Mouse (Mus musculus) left cerebral cortex, adult 2 months (tissue): ENCODE data around the gene Hectd4. TPM values are rescaled to one million over a fixed set of nuclear protein-coding genes. Genes with fewer than 3 reads are reported as not detected.

ENCODE experiments used
- DNase-seq, 2 experiments: peaks; one replicate each; pipeline ENCODE4 v3.0.0; 2021 to 2022; ENCODE audit warnings: low spot score in 2 of 2, mixed read lengths in 1 of 2; ENCODE audit errors: extremely low spot score in 1 of 2
- H3K27ac ChIP-seq: fragments of 200-600 bp; 2 replicates; pipeline ENCODE4 v1.8.1; 2022
- H3K4me3 ChIP-seq: fragments of 200-600 bp; 2 replicates; pipeline ENCODE4 v1.8.1; 2022
- CTCF ChIP-seq: fragments of 200-600 bp; IDR thresholded peaks from 2 replicates; pipeline ENCODE4 v1.8.1; 2022; ENCODE audit warnings: antibody characterized with exemption, mild to moderate bottlenecking, moderate library complexity
- intact Hi-C: fragments of 180-260 bp; cut with DNase I; formaldehyde crosslinking; loops from one replicate; pipeline ENCODE4 v1.15.1; 2025
- total RNA-seq, 2 experiments: library from RNA; stranded (reverse); gene quantifications; 2 replicates each; pipeline ENCODE4 v1.2.3; 2021

The Hectd4 gene
- total RNA-seq, 2 experiments from 2014 or later = 186 to 205 TPM

GRCm38 (mm10) chr5:121242701-121243100, 22.7 kb downstream of the Hectd4 start:
- no peak for DNase-seq
- no peak for TF ChIP-seq CTCF
- intact Hi-C loops = no loop called here
- H3K4me3 ChIP-seq = no peak overlapping the region
- no peak overlapping the region for H3K27ac ChIP-seq

- TF ChIP-seq CTCF = no peak
- no peak overlapping the region for H3K4me3 ChIP-seq
- no peak for DNase-seq
- intact Hi-C loops = no loop called here
- H3K27ac ChIP-seq = no peak overlapping the region
Observed at GRCm38 (mm10) chr5:121243676-121244364, 23.8 kb downstream of the Hectd4 start.

- Histone ChIP-seq H3K4me3 (no peak overlapping the region), H3K27ac (no peak overlapping the region)
- no peak for TF ChIP-seq CTCF
- intact Hi-C loops = no loop called here
- DNase-seq = no peak
Observed at GRCm38 (mm10) chr5:121244365-121244731, 24.3 kb downstream of the Hectd4 start.

- intact Hi-C loops = no loop called here
- no peak for TF ChIP-seq CTCF
- Histone ChIP-seq H3K27ac (no peak overlapping the region), H3K4me3 (no peak overlapping the region)
- no peak for DNase-seq
Observed at GRCm38 (mm10) chr5:121245201-121245600, 25.2 kb downstream of the Hectd4 start.

GRCm38 (mm10) chr5:121248766-121249394, 28.9 kb downstream of the Hectd4 start:
- no peak for DNase-seq
- H3K4me3 ChIP-seq = no peak overlapping the region
- no peak; the same call in 1 of the 2 replicates for TF ChIP-seq CTCF
- H3K27ac ChIP-seq = no peak overlapping the region
- intact Hi-C loops = loop anchor here (1.0 kb wide), 1 partner anchor 17 kb away; no protein-coding TSS in a partner anchor

GRCm38 (mm10) chr5:121249693-121250092, 29.7 kb downstream of the Hectd4 start:
- TF ChIP-seq CTCF = no peak
- intact Hi-C loops = loop anchor here (1.0 kb wide), 1 partner anchor 17 kb away; no protein-coding TSS in a partner anchor
- H3K27ac ChIP-seq = no peak overlapping the region
- DNase-seq = no peak
- H3K4me3 ChIP-seq = no peak overlapping the region

- no peak for TF ChIP-seq CTCF
- Histone ChIP-seq H3K27ac (no peak overlapping the region), H3K4me3 (no peak overlapping the region)
- no peak for DNase-seq
- intact Hi-C loops = no loop called here
Observed at GRCm38 (mm10) chr5:121251813-121252212, 31.8 kb downstream of the Hectd4 start.

GRCm38 (mm10) chr5:121253816-121254497, 33.9 kb downstream of the Hectd4 start:
- Histone ChIP-seq H3K27ac (no peak overlapping the region), H3K4me3 (no peak overlapping the region)
- no peak for TF ChIP-seq CTCF
- no peak for DNase-seq
- intact Hi-C loops = no loop called here

- intact Hi-C loops = no loop called here
- H3K27ac ChIP-seq = no peak overlapping the region
- DNase-seq = no peak
- H3K4me3 ChIP-seq = no peak overlapping the region
- TF ChIP-seq CTCF = no peak
Observed at GRCm38 (mm10) chr5:121254977-121255376, 35.0 kb downstream of the Hectd4 start.

- no peak for DNase-seq
- H3K4me3 ChIP-seq = no peak overlapping the region
- H3K27ac ChIP-seq = no peak overlapping the region
- intact Hi-C loops = no loop called here
- TF ChIP-seq CTCF = no peak
Observed at GRCm38 (mm10) chr5:121261806-121262205, 41.8 kb downstream of the Hectd4 start.

GRCm38 (mm10) chr5:121262415-121262814, 42.4 kb downstream of the Hectd4 start:
- Histone ChIP-seq H3K27ac (no peak overlapping the region), H3K4me3 (no peak overlapping the region)
- no peak for DNase-seq
- no peak for TF ChIP-seq CTCF
- intact Hi-C loops = no loop called here

- no peak overlapping the region for H3K4me3 ChIP-seq
- no peak for DNase-seq
- intact Hi-C loops = no loop called here
- no peak overlapping the region for H3K27ac ChIP-seq
- no peak for TF ChIP-seq CTCF
Observed at GRCm38 (mm10) chr5:121264593-121264992, 44.6 kb downstream of the Hectd4 start.
